Mouse (Mus musculus) CH12.LX (cell line): Measurements from ENCODE around the gene Colq. TPM values are rescaled to one million over a fixed set of nuclear protein-coding genes. Genes with fewer than 3 reads are reported as not detected.

Experiments
- polyA plus RNA-seq: library from polyadenylated mRNA; unstranded; fragments of >175 nt; gene quantifications from 2 replicates; pipeline ENCODE4 v1.2.1, GENCODE M21; 2012; ENCODE audit warnings: low read depth; ENCODE audit not compliant: insufficient read length
- total RNA-seq, 2 experiments: library from RNA; depleted of rRNA; stranded (reverse); fragments of 300-350 nt in 1 of 2; fragments of >200 nt in 1 of 2; gene quantifications; 2 replicates each; pipeline ENCODE4 v1.2.3; 2012 to 2014

Colq gene
- total and polyA plus RNA-seq, 3 experiments: 1.7 to 4.6 (median 4.2) TPM

Other genes with a start within 250 kb of the Colq start
- 50.2 and 64.6 TPM in 2 replicates for gene Sh3bp5, start 155.3 kb downstream of the Colq start, total RNA-seq (2012; rRNA removed)
- gene Sh3bp5, start 155.3 kb downstream of the Colq start, total RNA-seq (2014; rRNA removed): 53.0 and 57.4 TPM in 2 replicates
- gene Sh3bp5, start 155.3 kb downstream of the Colq start, polyA plus RNA-seq: 158 and 164 TPM in 2 replicates
- 25.2 and 29.1 TPM in 2 replicates for gene Eaf1, start 96.9 kb downstream of the Colq start, total RNA-seq (2012; rRNA removed)
- gene Eaf1, start 96.9 kb downstream of the Colq start, total RNA-seq (2014; rRNA removed): 27.5 and 29.4 TPM in 2 replicates
- gene Eaf1, start 96.9 kb downstream of the Colq start, polyA plus RNA-seq: 38.7 and 39.9 TPM in 2 replicates
- gene Mettl6, start 96.3 kb downstream of the Colq start, total RNA-seq (2012; rRNA removed): 36.2 and 38.2 TPM in 2 replicates
- gene Mettl6, start 96.3 kb downstream of the Colq start, total RNA-seq (2014; rRNA removed): 122 and 142 TPM in 2 replicates
- gene Mettl6, start 96.3 kb downstream of the Colq start, polyA plus RNA-seq: 63.2 and 69.8 TPM in 2 replicates
- gene Gm49387, start 49.5 kb upstream of the Colq start, total RNA-seq (2012; rRNA removed): not detected in 2 replicates
- gene Gm49387, start 49.5 kb upstream of the Colq start, total RNA-seq (2014; rRNA removed): not detected in 2 replicates
- gene Gm49387, start 49.5 kb upstream of the Colq start, polyA plus RNA-seq: 0.71 TPM in 1 of 2 replicates, not detected in the other
- gene Btd, start 49.7 kb upstream of the Colq start, total RNA-seq (2012; rRNA removed): 14.1 and 16.2 TPM in 2 replicates
- 22.5 and 23.0 TPM in 2 replicates for gene Btd, start 49.7 kb upstream of the Colq start, total RNA-seq (2014; rRNA removed)
- gene Btd, start 49.7 kb upstream of the Colq start, polyA plus RNA-seq: 18.2 and 25.4 TPM in 2 replicates
- gene Hacl1, start 49.9 kb upstream of the Colq start, total RNA-seq (2012; rRNA removed): 14.3 and 20.2 TPM in 2 replicates
- gene Hacl1, start 49.9 kb upstream of the Colq start, total RNA-seq (2014; rRNA removed): 22.6 and 23.7 TPM in 2 replicates
- gene Hacl1, start 49.9 kb upstream of the Colq start, polyA plus RNA-seq: 13.6 and 13.7 TPM in 2 replicates
- 7.3 and 8.6 TPM in 2 replicates for gene Ankrd28, start 239.3 kb upstream of the Colq start, total RNA-seq (2012; rRNA removed)
- gene Ankrd28, start 239.3 kb upstream of the Colq start, total RNA-seq (2014; rRNA removed): 14.3 and 14.9 TPM in 2 replicates
- gene Ankrd28, start 239.3 kb upstream of the Colq start, polyA plus RNA-seq: 15.0 and 16.0 TPM in 2 replicates